Mouse (Mus musculus) heart, postnatal 0 days (tissue): ENCODE data around the gene Nos1ap. TPM values are rescaled to one million over a fixed set of nuclear protein-coding genes. Genes with fewer than 3 reads are reported as not detected.

Experiments used
- ATAC-seq: fragments of 200-750 bp; cut with Nextera tagmentation; 2 replicates; pipeline ENCODE4 v1.8.0; 2017; ENCODE audit warnings: low read depth, moderate number of reproducible peaks, moderate library complexity; ENCODE audit not compliant: insufficient read depth
- DNase-seq: peaks from one replicate; pipeline ENCODE4 v3.0.0-alpha.2; 2016; ENCODE audit warnings: low spot score
- H3K27ac ChIP-seq: fragments of 300-500 bp; sonication (generic); 2 replicates; pipeline ENCODE4 v1.5.1; 2014; ENCODE audit warnings: low read depth, mild to moderate bottlenecking
- H3K27me3 ChIP-seq: fragments of 300-500 bp; sonication (generic); 2 replicates; pipeline ENCODE4 v1.6.1; 2014; ENCODE audit warnings: low read length, mixed read lengths; ENCODE audit not compliant: control insufficient read depth, insufficient read depth
- H3K36me3 ChIP-seq: fragments of 300-500 bp; sonication (generic); replicated peaks from 2 replicates; pipeline ENCODE4 v1.6.1; 2014; ENCODE audit warnings: low read length, mixed read lengths; ENCODE audit not compliant: control insufficient read depth, insufficient read depth
- H3K4me1 ChIP-seq: fragments of 300-500 bp; sonication (generic); 2 replicates; pipeline ENCODE4 v1.6.1; 2014; ENCODE audit warnings: antibody characterized with exemption; ENCODE audit not compliant: control insufficient read depth, insufficient read depth
- H3K4me2 ChIP-seq: fragments of 300-500 bp; sonication (generic); 2 replicates; pipeline ENCODE4 v1.6.1; 2014; ENCODE audit warnings: low read depth, mild to moderate bottlenecking, low read length, moderate library complexity
- H3K4me3 ChIP-seq: fragments of 300-500 bp; sonication (generic); 2 replicates; pipeline ENCODE4 v1.5.1; 2014; ENCODE audit warnings: low read depth, low read length
- H3K9ac ChIP-seq: fragments of 300-500 bp; sonication (generic); replicated peaks from 2 replicates; pipeline ENCODE4 v1.6.1; 2014; ENCODE audit warnings: low read depth, low read length, mixed read lengths
- H3K9me3 ChIP-seq: fragments of 300-500 bp; sonication (generic); replicated peaks from 2 replicates; pipeline ENCODE4 v1.6.1; 2016; ENCODE audit warnings: low read length; ENCODE audit not compliant: control insufficient read depth
- CTCF ChIP-seq: IDR thresholded peaks from 2 replicates; pipeline ENCODE4 v1.5.1; 2016; ENCODE audit warnings: antibody characterized with exemption, control low read depth, low read depth
- EP300 ChIP-seq: IDR thresholded peaks from 2 replicates; pipeline ENCODE4 v1.6.1; 2016; ENCODE audit warnings: antibody characterized with exemption, low read depth
- WGBS: fragments of 180-500 bp; shearing (Covaris S2); extraction: QIAGEN DNeasy Blood & Tissue Kit; methylation state at CpG from one replicate; pipeline ENCODE4 v1.1.7; 2014; 5-methylcytosine and 5-hydroxymethylcytosine counted together
- polyA plus RNA-seq: library from polyadenylated mRNA; unstranded; fragments of >200 nt; fragmentation: Nextera tagmentation; extraction: Ambion mirVana; gene quantifications from 2 replicates; pipeline ENCODE4 v1.2.1, GENCODE M21; 2015
- total RNA-seq: library from RNA; depleted of rRNA; stranded (reverse); fragments of >200 nt; gene quantifications from 2 replicates; pipeline ENCODE4 v1.2.3, GENCODE M21; 2014; ENCODE audit warnings: low replicate concordance

The Nos1ap gene
- total and polyA plus RNA-seq, 2 experiments from 2014 or later, result 0.99 to 10.3 TPM

DNA sequence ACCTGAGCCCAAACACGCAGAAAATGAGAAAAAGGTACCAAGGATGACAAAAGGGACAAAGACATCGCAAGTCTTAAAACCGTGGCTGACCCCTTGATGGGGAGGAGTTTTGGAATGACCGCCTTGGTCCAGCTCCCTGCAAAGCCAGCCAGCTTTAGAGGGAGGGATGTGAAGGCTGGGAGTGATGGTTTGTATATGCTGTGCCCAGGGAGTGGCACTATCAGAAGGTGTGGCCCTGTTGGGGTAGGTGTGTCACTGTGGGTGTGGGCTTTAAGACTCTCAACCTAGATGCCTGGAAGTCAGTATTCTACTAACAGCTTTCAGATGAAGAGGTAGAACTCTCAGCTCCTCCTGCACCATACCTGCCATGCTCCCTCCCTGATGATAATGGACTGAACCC is 10.6 kb downstream of the Nos1ap start:
- Histone ChIP-seq H3K4me1 (peaks cover 18% of the 10 kb centered on the region), H3K4me2 (no peak overlapping the region), H3K4me3 (no peak overlapping the region), H3K9ac (no peak overlapping the region), H3K27ac (no peak overlapping the region), H3K36me3 (no peaks in the 10 kb centered on the region), H3K9me3 (no peaks in the 10 kb centered on the region), H3K27me3 (no peaks in the 10 kb centered on the region)
- WGBS, result 94% methylated on average over 4 of the region's 4 CpGs
- no peak for ATAC-seq
- no peak for DNase-seq
- no peak for TF ChIP-seq EP300
- no peak for TF ChIP-seq CTCF

DNA sequence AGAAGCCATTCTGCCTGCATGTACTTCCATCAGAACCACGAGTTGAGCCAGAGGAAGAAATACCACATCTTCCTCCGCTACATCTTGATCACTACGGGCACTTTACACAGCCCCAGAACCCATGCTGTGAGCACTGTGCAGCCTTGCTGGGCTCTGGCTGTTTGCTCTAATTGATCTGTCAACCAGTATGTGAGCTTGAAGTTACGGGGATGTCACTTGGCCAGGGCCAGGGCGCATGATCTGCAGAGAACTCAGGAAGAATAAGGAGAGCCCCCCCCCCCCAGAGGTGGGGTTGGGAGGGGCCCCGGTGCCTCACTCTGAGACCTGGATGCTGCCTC is 13.0 kb downstream of the Nos1ap start:
- Histone ChIP-seq H3K27ac (no peak overlapping the region), H3K4me1 (peaks cover 13% of the 10 kb centered on the region), H3K9ac (no peak overlapping the region), H3K27me3 (no peaks in the 10 kb centered on the region), H3K4me2 (no peak overlapping the region), H3K4me3 (no peak overlapping the region), H3K9me3 (0 out of 2 replicates have a peak, but pooled peaks cover 3% of the 10 kb centered on the region), H3K36me3 (0 out of 2 replicates have a peak, but pooled peaks cover 3% of the 10 kb centered on the region)
- DNase-seq, result no peak
- no peak for ATAC-seq
- TF ChIP-seq EP300, result no peak
- TF ChIP-seq CTCF, result no peak
- WGBS, result 63% methylated on average over 6 of the region's 6 CpGs

DNA sequence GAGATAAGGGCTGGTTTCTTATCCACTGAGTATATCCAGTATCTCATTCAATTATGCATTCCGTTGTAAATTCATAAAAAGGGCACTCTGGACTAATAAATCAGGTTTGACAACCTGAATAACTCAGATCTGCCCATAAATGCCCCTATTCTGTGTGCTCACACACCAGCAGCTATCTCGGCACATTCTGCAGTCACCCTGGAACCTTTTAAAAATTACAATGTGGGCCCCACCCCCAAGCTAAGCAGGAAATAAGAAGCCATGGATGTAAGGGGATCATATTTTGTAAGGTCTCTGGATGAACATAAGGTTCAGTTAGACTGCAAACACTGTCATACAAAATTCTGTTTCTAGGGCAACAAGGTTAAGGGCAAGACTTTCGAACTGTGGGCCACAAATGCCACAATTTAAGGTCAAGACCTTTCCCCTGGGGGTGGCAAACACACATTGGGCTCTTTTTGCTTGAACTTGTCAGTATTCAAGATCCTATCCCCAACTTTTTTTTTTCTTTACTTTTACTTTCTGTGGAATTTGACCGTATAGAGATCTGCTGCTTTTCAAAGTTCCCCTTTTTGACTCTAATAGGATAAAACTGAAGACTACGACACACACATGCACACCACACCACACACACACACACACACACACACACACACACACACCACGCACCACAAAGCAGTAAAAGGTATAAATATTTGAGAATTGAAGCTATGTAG is 13.5 kb downstream of the Nos1ap start:
- DNase-seq (no peak), ATAC-seq (no peak)

DNA sequence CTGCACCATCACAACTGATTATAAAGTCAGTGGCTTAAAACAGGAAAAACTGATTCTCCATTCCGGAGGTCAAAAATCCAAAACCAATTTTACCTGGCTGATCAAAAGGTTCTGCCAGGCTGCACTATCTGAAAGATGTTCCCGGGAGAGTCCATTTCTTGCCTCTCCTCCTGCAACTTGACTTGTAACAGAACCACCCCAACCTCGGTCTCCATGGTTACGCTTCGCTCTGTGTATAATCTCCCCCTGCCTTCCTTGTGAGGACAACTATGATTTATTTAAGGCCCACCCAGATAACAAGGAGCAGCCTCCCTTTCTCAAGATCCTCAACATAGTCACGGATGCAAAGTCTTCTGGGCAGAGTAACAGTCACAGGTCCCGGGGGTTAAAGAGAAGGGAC is 16.5 kb downstream of the Nos1ap start:
- Histone ChIP-seq H3K4me2 (no peak overlapping the region), H3K9ac (no peak overlapping the region), H3K4me1 (no peaks in the 10 kb centered on the region), H3K9me3 (0 out of 2 replicates have a peak, but pooled peaks cover 3% of the 10 kb centered on the region), H3K36me3 (0 out of 2 replicates have a peak, but pooled peaks cover 3% of the 10 kb centered on the region), H3K27ac (no peak overlapping the region), H3K4me3 (no peak overlapping the region), H3K27me3 (no peaks in the 10 kb centered on the region)
- TF ChIP-seq CTCF (no peak), EP300 (no peak)
- DNase-seq, result no peak
- ATAC-seq, result no peak
- 78% methylated on average over 7 of the region's 7 CpGs for WGBS

More for the DNA sequence above, 13.5 kb downstream of the Nos1ap start:
- no peak overlapping the region for H3K4me2 ChIP-seq
- H3K36me3 ChIP-seq, result 0 out of 2 replicates have a peak, but pooled peaks cover 3% of the 10 kb centered on the region
- H3K4me3 ChIP-seq, result no peak overlapping the region
- H3K9ac ChIP-seq, result no peak overlapping the region
- TF ChIP-seq EP300, result no peak
- TF ChIP-seq CTCF, result no peak
- H3K27ac ChIP-seq, result no peak overlapping the region
- peaks cover 9% of the 10 kb centered on the region for H3K4me1 ChIP-seq
- WGBS, result 74% methylated on average over 6 of the region's 6 CpGs
- no peaks in the 10 kb centered on the region for H3K27me3 ChIP-seq
- H3K9me3 ChIP-seq, result 0 out of 2 replicates have a peak, but pooled peaks cover 3% of the 10 kb centered on the region

DNA sequence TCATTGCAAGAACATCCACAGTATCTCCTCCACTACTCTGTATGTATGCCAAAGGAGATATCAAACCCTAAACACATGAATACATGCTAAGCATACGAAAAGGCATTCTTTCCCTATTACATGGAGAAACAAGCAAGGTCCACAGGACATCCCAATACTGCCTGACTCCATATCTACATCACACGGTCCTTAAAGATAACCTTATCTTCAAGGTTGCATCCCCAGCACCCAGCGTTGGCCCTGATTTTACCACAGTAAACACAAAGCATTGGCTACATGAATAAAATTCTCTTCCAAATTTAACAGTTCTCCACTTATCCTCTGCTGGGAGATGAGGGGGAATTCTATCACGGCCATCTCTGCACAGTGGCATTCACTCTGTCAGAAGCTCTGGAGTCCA is 22.7 kb downstream of the Nos1ap start:
- Histone ChIP-seq H3K27me3 (no peaks in the 10 kb centered on the region), H3K4me2 (no peak overlapping the region), H3K9ac (no peak overlapping the region), H3K4me1 (no peaks in the 10 kb centered on the region), H3K9me3 (no peaks in the 10 kb centered on the region), H3K27ac (no peak overlapping the region), H3K4me3 (no peak overlapping the region), H3K36me3 (0 out of 2 replicates have a peak, but pooled peaks cover 3% of the 10 kb centered on the region)
- ATAC-seq (no peak), DNase-seq (no peak)
- TF ChIP-seq CTCF, result no peak
- TF ChIP-seq EP300, result no peak
- 67% methylated on average over 4 of the region's 4 CpGs for WGBS

DNA sequence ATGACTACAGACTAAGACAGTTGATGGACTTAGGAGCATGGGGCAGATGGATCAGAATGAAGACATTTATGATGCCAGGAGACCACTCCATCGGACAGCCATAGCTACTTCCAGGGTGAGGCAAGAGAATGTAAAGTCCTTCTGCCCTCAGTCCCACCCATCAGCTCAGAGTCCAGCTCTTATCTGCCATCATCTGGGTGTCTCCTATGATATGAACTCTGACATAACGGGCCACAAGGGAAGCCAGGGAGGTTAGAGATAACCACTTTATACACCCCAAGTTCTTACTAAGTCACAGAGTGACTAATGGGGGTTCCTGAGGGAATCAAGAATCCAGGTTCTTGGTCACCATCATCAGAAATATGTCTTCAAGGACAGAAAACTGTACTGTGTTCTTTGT is 23.1 kb downstream of the Nos1ap start:
- DNase-seq (no peak), ATAC-seq (no peak)
- WGBS, result 93% methylated on average over 2 of the region's 2 CpGs
- H3K4me1 ChIP-seq, result no peaks in the 10 kb centered on the region
- H3K4me3 ChIP-seq, result no peak overlapping the region
- no peak overlapping the region for H3K9ac ChIP-seq
- no peak overlapping the region for H3K27ac ChIP-seq
- H3K27me3 ChIP-seq, result no peaks in the 10 kb centered on the region
- H3K9me3 ChIP-seq, result no peaks in the 10 kb centered on the region
- TF ChIP-seq EP300, result no peak
- H3K4me2 ChIP-seq, result no peak overlapping the region
- no peaks in the 10 kb centered on the region for H3K36me3 ChIP-seq
